Mouse (Mus musculus) cerebellum, adult (tissue): ENCODE measurements around the gene Gm5142.

Experiments
- ATAC-seq: cut with Nextera tagmentation; 2 replicates; pipeline ENCODE4 v1.9.2; 2017; ENCODE audit warnings: mild to moderate bottlenecking, moderate library complexity, mixed read lengths; ENCODE audit not compliant: insufficient number of reproducible peaks, low FRiP score, low TSS enrichment

Gm5142 gene

DNA sequence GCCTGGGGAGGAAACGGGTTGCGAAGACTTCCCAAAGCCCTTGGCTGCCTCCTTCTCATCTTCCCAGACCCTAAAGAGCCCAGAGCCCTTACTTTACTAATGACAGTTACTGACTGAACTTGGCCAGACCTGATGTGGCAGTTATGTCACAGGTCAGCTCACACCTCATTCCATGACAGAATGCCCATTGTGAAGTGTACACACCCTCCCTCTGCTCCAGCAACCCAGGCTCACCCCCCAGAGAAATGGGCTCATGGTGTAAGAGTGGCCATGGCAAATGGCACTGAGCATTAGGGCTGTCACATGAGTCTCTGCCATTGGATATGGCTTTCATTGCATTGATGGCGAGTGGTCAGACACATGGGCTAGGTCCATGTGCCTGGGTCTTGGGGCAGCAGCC lies at the start of gene Gm5142:
Gene Gm5142, minus strand, starts transcription at position 101 of the 400 bp plus-strand sequence.
- ATAC-seq = no peak

- ATAC-seq = no peak
Measured at GRCm38 (mm10) chr14:59226240-59226639, 47.7 kb upstream of the Gm5142 start.

DNA sequence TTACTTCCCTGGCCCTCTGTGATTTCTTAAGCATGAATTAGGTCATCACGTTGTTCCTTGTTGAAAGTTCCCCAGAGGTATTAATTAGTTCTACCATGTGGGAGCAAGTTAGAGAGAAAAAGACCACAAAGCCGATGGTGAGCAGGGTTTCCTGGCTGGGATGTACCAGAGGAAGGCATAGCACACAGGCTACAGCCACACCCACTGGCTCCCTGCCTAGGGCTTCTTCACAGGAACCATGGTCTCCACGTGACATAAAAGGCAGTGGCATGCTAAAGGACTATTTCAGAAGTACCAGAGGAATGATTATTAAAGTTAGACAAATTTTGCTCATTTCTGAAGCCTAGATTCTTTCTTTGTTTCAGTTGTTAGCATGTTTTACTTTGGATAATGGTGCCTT lies 40.7 kb upstream of the Gm5142 start:
- no peak for ATAC-seq

DNA sequence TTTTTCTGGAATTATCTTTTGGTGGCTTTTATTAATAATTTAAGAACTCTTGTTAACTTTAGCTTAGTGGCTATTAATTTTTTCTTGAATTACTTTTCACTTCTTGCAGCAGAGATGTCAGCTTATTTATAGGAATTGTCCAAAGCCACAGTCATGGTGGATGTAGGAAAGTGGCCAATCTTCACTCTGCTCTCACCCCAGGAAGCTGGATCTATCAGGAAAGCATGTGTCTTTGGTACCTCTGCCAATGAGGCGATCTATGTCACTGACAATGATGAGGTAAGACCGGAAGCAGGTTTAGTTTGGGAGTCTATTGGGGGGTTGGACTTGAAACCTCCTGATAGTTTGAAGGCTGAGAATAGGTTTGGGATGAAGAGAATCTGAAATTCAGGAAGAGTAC lies 31.3 kb upstream of the Gm5142 start:
- peak; percentile 61; the same call in 1 of the 2 replicates for ATAC-seq

DNA sequence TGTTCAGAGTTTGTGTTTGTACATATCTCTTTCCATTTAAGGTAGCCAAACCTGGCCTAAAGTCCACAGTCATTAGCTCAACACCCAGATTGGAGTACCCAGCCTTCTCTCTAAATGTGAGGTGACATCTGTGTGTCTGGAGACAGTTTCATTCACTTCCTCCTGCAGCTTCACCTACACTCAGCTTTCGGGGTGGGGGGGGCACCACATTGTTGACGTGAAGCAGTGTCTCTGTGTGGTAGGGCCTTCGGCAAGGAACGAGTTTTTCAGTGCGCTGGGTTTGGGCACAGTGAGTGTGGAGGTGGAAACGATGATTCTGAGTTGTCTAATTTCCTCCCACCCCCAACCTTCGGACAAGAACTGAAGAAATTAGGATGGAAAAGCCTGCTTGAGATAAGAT lies 30.5 kb upstream of the Gm5142 start:
- no peak for ATAC-seq

GRCm38 (mm10) chr14:59205976-59206583 lies 27.5 kb upstream of the Gm5142 start:
- no peak for ATAC-seq

DNA sequence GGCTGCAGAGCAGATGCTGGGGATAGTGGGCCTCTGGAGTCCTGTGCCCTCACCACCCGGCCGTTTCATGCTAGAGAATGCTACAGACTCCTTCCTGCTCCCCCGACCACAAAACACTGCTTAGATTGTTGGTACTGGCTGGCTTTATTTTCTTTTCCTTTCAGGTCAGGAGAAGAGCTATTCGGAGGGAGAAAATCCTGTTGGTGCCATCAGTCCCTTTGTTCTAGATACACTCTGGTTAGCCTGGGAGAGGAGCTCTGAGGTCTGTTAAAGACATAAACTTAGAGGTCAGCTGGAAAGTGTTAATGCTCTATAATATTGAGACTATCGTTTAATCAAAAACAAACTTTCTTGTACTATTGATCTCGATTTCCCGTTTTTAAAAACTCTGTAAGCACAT lies 26.9 kb upstream of the Gm5142 start:
- ATAC-seq = no peak

DNA sequence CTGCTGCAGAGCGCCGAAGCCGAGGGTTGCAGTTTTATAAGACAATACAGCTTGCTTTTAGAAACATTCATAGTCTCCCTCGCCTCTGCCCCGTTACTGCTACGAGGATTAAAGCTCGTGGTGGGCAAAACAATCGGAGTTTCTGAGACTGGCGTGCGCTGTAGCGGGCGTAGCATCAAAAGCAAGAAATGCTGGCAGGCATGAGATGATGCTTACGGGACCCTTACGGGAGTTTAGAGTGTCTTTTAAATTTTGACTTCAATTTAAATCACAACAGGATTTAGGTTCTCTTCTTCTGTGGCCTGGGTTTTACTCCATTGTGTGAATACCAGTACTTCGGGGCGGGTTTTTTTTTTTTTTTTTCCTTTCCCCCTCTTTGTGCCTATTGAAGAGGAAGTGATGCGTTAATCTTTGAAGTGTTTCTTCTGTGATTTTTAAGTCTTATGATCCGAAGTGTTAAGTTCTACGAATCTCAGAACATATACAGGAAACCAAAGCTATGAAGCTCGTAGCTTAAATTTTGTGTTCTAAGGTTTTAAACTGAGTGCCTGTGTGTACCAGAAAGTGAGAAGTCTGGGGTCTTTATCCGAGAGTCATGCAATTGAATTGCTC lies 23.2 kb upstream of the Gm5142 start:
- no peak; the same call in 1 of the 2 replicates for ATAC-seq

DNA sequence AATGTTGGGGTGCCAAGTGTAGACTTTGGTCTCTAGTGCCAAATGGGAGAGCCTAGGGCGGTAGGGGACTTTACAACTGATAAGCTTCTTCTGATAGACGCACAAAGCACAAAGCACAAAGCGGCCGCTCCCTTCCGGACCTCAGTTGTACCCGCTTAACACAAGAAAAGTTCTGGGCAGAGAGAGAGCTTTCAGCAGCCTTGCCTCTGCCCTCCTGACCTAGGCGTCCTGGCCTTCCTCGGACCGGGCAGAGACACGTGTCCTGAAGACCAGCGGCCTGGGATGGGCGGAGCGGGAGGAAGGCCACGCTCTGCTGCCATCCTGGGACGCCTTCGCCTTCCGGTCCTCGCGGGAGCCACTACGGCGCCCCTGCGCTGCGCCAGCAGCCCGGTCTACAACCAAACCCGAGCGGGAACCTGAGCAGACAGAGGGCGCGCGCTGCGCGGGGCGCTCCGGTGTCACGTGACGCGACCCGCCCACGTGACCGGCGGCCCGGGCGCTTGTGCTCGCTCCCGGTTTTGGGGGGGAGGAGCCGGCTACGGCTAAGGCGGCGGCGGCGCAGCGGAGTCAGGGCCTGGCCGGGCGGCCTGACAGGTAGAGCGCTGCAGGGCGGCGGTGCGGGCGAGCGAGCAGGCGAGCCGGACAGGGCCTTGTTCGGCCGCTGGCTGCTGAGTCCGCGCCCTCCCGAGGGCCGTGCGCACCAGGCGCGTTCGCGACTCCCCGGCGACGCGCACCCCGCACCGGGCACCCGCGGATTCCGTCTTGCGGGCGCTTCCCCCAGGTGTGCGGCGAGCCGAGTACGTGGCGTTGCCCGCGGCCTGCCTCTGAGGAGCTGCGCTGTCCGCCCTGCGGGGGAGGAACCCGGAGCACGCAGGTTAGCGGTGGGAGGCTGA lies 22.4 kb upstream of the Gm5142 start, which contains the start of gene Rcbtb1:
Gene Rcbtb1, plus strand, starts transcription at position 499 of the 893 bp plus-strand sequence.
- ATAC-seq = peak; percentile 92

DNA sequence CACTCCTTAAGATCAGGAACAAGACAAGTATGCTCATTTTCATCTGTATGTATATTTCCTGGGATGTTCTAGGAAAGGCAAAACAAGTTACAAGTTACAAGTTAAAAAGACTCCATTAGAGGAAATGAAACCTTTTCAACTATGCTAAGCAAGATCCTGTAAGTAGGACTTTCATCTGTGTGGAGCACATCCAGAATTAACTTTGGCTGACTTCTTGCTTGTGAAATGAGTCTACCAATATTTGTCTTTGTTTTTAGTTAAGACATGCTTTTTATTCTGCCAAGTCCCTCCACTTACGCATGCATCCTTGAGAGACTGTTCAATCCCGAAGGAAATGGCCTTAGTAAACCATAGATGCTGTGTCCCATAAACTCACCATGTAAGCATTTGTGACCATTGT lies 7.6 kb upstream of the Gm5142 start:
- no peak for ATAC-seq

DNA sequence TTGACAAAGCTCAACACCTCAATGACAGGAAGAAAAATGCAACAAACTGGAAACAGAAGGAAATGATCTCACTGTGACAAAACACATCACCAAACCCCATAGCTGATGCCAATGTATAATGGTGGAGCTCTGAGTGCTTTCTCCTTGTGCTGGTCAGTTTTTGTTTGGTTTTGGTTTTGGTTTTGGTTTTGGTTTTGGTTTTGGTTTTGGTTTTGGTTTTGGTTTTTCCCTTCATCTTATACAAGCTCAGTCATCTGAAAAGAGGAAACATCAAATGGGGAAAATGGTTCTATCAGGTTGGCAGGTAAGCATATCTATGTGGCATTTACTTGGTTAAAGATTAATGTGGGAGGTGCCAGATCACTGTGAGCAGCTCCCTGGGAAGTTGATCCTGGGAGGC lies 7.0 kb upstream of the Gm5142 start:
- no peak for ATAC-seq

DNA sequence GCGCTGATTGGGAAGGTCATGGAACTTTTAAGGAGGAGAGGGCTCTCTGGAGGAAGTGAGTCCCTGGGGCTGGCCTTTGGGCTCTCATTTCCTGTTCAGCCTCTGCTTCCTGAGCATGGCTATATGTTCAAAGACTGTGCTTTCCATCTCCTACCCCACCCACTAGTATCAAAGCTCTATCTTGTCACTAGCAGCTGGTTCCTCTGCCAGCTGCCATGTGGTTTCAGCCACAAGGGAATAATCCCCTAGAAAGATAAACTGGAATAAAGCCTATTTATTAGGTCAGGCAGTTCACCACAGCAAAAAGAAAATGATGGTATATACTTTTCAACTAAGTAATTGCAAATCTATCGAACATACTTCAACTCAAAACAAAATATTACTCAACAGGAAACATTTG lies 4.2 kb upstream of the Gm5142 start:
- no peak for ATAC-seq

DNA sequence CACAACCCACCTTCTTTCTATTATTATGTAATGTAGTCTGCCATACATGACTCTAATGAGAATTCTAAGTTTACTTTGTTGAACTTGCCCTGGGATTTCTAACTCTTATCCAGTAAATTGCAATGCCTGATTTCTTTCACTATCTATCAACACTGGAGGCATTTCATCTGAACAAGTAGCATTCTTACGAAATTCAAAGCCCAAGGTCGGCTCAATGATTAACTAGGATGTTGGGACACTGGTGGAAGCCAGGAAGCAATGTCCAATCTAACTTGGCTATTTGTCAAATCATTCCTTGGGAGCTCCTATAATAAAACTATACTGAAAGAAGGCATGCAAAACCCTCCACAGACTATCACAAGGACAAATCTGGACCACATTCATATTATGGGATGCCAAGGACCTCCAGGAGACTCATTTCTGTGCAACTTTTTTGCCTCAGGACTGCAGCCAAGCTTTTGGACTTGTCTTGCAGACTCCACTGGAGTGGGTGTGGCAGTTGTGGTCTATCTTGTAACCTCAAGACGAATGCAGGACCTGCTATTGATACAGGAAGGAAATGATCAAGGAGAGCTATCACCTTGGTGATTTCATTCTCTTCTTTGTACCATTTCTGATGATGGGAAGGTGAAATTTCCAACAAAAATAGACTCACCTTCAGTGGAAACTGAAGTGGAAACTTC lies 21.4 kb downstream of the Gm5142 start:
- ATAC-seq = no peak

GRCm38 (mm10) chr14:59155589-59155988 lies 23.0 kb downstream of the Gm5142 start:
- no peak for ATAC-seq

DNA sequence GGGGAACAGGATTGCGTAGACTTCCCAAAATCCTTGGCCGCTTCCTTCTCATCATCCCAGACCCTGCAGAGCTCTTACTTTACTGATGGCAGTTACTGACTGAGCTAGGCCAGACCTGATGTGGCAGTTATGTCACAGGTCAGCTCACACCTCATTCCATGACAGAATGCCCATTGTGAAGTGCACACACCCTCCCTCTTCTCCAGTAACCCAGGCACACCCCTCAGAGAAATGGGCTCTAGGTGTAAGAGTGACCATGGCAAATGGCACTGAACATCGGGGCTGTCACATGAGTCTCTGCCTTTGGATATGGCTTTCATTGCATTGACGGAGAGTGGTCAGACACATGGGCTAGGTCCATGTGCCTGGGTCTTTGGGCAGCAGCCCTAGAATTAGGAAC lies 35.8 kb downstream of the Gm5142 start, which contains the start of gene 1700129C05Rik:
Gene 1700129C05Rik, minus strand, starts transcription at position 101 of the 400 bp plus-strand sequence.
- no peak for ATAC-seq

GRCm38 (mm10) chr14:59114281-59114680 lies 64.3 kb downstream of the Gm5142 start:
- no peak for ATAC-seq
